Mouse (Mus musculus): ENCODE data around the gene Pcnx.

Pcnx gene

GRCm38 (mm10) chr12:81855031-81855430 lies 4.8 kb upstream of the Pcnx start:
- no peak for DNase-seq (ENCODE audit: inconsistent ontology term)

DNA sequence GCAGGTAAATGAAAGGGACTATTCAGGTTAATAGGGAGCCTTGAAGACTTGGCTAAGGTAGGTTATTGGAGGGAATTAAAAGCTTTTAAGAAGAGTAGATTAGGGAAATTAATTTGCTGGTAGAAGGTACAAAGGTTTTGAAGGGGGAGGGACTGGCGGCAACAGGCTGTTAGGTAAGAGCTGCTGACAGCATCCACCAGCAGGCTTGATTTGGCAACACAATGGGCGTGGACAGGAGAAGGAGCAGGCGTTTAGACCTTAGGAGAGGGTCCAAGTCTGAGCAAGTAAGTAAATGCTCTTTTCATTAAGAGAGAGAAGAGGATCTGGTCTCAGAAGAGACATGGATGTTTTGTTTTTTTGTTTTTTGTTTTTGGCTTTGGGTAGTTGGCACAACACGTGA lies 3.1 kb upstream of the Pcnx start:
- no peak for DNase-seq (ENCODE audit: inconsistent ontology term)

DNA sequence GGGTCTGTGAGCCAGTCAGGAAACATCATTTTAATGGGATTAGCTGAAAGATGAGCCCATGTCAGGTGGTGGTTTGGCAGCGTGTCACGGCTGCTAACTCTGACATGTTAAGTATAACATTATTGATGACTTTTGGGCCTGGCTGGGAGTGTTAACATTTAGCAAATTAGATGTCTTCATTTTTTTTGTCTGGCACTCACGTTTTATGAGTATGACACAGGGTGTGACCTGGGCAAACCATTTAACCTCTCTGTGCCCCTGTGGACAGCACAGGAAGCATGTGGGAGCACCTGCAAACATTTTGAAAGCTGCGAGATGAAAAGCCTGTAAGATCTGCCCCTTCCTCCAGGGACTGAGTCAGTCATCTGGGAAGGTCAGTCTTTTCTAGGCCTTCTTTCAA lies 2.6 kb upstream of the Pcnx start:
- no peak for DNase-seq (ENCODE audit: inconsistent ontology term)

DNA sequence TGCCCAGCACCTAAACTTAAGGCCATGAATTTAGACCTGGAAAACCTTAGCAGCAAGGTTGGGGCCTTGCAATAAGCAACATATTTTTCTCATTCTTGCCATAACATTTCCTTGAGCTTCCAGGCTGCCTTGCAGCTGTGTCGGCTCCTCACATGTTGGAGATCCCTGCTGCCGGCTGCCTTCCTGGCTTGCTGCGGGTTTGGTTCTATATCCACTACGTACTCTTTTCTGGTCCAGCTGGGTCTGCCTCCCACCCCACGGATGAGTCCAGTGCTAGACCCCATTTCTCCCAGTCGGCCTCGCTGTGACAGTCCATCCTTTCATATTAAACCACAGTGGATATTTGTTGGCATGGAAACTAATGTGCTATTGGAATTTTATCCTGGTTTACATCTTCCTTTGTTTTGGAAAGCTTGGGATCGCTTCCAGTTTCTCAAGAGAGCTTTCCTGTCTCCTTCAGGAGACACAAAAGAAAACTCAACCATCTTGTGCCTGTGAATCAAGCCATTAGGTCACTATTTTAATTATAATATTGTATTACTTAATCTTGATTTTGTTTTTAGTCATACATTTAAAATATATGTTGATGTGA lies 1.7 kb upstream of the Pcnx start:
- DNase-seq (ENCODE audit: inconsistent ontology term) = no peak

- peak; percentile 75 for DNase-seq (ENCODE audit: inconsistent ontology term)
Measured at GRCm38 (mm10) chr12:81860308-81861181, 722 bp downstream of the Pcnx start.

DNA sequence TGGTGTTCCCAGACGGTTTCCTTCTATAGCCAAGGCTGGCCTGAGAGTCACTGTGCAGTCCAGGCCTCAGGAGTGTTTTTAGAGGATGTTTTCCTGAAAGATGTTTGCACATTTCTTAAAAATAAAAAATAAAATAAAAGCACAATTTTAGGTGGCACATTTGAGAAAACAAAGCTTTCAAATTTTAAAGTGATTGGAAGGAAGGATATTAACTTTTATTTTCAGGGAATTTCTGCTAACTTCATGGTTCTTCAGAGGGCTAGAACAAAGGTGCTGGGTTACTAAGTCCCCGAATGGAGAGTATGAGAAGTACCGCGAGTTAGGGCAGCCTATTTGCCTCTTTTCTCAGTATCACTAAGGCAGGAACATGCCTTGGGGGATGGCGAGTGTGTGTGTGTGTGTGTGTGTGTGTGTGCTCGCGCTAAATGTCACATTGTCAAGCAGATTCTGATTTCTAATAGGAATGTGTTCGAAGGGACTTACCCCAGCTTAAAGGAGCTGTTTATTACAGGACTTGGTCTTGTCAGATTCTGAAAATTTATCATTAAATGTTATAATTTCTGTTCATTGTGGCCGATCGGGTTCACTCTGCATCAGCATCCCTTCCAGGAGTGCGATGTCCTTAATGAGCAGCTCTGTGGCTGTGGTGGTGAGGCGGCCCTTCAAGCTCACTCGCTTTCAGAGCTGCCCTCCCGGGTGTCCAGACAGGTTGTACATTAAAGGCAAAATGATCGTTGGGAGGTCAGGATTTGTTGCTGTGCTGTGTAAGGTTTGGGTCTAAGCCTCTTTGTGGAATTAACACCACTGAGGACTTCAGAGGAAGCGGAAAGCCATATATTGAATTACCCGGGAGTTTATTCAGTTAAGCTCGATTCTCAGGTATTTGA lies 1.6 kb downstream of the Pcnx start:
- DNase-seq (ENCODE audit: inconsistent ontology term) = peak; percentile 55

DNA sequence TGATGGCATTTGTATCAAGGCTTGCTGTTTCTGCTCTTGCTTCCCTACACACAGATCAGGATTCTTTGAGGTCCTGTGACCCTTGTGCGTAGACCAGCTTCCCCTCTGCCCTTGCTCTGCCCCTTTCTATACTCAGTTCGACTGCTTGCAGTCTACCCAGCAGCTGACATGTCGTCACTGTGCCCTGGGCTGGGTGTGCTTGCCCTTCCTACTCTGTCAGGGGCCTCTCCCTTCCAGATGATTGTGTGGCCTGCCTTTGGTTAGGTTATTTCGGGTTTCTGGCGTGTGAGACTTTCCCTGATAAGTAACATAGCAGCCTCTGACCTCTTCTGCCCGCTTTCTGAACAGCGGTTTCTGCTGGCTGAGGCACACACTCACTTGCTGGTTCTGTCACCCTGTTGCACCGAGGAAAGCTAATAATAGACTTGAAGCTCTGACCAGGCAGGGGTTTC lies 2.6 kb downstream of the Pcnx start:
- DNase-seq (ENCODE audit: inconsistent ontology term) = peak; percentile 56

GRCm38 (mm10) chr12:81863949-81864348 lies 4.1 kb downstream of the Pcnx start:
- DNase-seq (ENCODE audit: inconsistent ontology term) = no peak

DNA sequence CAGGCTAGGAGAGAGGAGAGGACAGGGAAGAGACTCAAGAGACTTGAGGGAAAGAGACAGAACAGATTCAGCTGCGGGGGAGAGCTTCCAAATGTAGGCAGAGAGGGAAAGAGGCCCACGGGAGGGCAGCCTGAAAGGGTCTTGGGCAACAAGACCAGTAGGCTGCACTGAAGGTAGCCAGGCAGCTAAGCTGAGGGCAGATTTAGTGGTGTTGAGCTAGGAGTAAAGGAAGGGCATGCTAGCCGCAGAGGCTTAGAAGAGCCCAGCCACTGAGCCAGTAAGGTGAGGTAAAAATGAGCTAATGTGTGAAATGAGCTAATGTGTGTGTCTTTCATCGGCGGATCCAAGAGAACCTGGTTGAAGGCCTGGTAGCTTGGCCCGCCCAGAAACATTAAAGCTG lies 5.4 kb downstream of the Pcnx start:
- no peak for DNase-seq (ENCODE audit: inconsistent ontology term)

GRCm38 (mm10) chr12:81867316-81867715 lies 7.5 kb downstream of the Pcnx start:
- no peak for DNase-seq (ENCODE audit: inconsistent ontology term)

DNA sequence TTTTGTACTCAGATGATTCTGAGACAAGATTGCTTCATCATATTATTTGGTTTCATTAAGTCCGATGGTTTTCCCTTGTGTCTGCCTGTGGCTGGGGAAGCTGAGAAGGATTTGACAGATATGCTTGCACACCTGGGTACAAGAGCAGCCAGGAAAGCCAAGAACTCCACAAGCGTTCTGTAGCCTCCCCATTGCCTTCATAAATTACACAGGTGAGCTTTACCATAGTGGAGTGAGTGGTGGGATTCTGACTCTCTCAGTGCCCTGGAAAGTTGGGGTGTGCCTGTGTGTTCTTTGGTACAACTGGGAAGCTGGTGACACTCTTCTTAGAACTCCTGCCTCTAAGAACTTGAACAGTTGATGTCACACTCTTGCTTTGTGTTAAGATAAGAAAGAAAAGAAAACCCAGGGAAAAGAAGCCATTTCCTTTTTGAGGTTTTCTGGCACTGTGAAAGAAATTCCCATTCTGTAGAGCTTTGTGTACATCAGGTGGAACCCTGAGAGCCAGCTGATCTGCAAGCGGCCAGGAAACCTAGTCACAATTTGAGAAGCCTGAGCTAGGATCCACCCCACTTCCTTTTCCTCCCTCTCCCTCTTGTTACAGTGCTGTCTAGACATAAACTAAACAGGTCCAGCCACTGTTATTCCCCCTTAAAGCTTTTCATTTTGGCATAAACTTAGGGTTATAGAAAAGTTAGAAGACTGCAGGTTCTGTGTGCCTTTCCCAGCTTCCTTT lies 9.6 kb downstream of the Pcnx start:
- DNase-seq (ENCODE audit: inconsistent ontology term) = no peak

DNA sequence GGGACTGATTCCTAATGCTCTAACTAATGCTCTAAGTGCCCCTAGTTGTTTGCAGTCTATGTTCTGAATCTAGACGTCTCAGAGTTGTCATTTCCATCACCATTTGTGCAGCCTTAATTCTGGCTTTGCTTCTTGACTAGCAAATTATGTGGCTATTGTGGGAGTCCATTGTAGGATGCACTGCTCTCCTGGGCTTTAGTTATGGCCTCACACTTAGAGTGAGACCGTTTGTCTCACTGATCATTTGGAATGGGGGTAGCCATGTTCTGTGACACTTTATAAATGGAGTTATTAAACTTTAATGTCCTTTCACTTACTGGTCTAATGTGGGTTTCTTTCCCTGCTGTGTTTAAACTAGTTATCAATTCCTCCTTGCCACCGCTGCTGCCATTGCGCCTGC lies 13.5 kb downstream of the Pcnx start:
- DNase-seq (ENCODE audit: inconsistent ontology term) = no peak

- no peak for DNase-seq (ENCODE audit: inconsistent ontology term)
Measured at GRCm38 (mm10) chr12:81880161-81880560, 20.3 kb downstream of the Pcnx start.

GRCm38 (mm10) chr12:81883255-81884106 lies 23.7 kb downstream of the Pcnx start:
- peak; percentile 5 for DNase-seq (ENCODE audit: inconsistent ontology term)

DNA sequence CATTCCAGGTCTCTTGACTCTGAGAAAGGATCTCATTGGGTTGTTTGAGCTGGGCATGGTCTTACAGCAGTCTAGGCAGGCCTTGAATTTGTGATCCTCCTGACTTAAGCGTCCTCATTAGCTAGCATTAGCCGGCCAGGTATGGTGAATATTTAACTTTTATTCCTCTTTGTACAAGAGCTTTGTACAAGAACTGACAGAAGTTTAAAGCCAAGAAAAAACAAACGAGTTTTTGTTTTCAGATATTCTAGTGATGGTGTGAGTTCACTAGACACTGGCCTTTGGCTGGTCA lies 24.2 kb downstream of the Pcnx start:
- DNase-seq (ENCODE audit: inconsistent ontology term) = no peak

- no peak for DNase-seq (ENCODE audit: inconsistent ontology term)
Measured at GRCm38 (mm10) chr12:81884983-81885382, 25.2 kb downstream of the Pcnx start.

- DNase-seq (ENCODE audit: inconsistent ontology term) = no peak
Measured at GRCm38 (mm10) chr12:81885982-81886381, 26.2 kb downstream of the Pcnx start.

DNA sequence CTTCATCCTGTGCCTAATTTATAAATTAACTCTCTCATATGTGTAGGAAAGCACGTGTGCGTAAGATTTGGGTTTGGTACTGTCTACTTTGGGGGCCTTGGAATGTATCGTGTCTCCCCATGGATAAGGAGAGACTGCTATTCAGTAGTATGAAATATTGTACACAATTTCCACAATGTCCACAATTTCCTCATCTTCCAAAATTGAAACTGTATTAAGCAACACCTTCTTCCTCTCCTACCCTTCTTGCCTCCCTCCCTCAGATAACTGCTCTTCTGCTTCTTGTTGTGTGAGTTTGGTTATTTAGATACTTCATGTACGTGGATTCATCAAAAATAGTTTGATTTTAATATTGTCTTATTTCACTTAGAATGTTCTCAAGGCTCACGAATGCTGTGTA lies 29.1 kb downstream of the Pcnx start:
- DNase-seq (ENCODE audit: inconsistent ontology term) = no peak

- DNase-seq (ENCODE audit: inconsistent ontology term) = no peak
Measured at GRCm38 (mm10) chr12:81891946-81892345, 32.1 kb downstream of the Pcnx start.

DNA sequence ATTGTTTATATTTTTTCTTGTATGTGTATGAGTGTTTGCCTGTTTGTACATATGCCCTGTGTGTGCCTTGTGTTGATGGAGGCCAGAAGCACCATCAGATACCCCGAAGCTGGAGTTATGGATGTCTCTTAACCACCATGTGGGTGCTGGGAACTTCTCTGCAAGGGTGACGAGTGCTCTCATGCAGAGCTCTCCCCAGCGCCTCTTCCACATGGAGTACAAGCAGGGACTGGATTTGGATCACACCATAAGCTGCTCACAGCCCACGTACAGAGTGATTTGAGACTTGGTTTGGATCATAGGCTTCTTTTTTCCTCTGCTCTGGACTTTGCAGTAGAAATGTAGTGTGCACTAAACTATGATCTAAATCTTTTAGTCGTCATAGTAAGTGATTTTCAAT lies 34.5 kb downstream of the Pcnx start:
- DNase-seq (ENCODE audit: inconsistent ontology term) = no peak

DNA sequence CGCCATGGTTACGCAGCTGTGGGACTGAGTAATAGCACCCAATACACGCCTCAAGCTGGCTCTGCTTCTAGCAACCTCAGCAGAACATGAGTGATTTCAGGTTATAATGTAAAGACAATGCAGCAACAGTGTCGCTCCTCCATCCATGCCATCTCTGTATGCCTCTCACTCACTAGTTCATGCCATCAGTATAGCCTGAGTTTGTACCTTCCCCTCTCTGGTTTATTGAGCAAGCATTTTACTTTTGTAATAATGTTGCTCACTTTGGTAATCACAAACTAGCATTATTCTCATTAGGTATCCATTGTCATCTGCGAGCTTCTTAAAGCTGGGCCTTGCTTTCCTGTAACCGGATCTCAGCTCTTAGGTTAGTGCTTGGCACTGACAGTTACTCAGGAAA lies 36.2 kb downstream of the Pcnx start:
- DNase-seq (ENCODE audit: inconsistent ontology term) = no peak

Measured in Muller cell, postnatal 12 days (primary cell).